Mouse (Mus musculus): ENCODE data around the gene Akr1a1.
A peak's percentile ranks its signal among the peaks of the same experiment; 100 is the strongest.

The Akr1a1 gene

GRCm38 (mm10) chr4:116657971-116658370, 6.5 kb upstream of the Akr1a1 start:
- no peak for DNase-seq

DNA sequence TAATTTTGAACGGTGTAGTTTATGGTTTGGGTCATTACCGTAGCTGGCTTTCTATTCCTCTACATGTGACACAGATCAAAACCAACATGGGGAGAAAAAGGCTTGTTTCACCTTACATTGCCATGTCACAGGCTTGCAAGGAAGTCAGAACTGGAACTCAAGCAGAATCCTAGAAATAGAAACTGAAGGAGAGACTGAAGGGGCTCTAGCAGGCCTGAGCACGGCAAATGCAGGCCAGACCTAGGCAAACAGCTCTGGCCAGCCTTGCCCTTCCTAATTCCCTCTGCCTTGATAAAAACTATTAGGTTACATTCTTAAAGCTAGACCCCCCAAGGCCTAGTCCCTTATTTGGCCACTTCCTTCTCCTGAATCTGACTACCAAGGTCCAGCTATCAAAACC, 4.2 kb upstream of the Akr1a1 start:
- no peak for DNase-seq

GRCm38 (mm10) chr4:116655100-116655499, 3.6 kb upstream of the Akr1a1 start:
- DNase-seq, result no peak

DNA sequence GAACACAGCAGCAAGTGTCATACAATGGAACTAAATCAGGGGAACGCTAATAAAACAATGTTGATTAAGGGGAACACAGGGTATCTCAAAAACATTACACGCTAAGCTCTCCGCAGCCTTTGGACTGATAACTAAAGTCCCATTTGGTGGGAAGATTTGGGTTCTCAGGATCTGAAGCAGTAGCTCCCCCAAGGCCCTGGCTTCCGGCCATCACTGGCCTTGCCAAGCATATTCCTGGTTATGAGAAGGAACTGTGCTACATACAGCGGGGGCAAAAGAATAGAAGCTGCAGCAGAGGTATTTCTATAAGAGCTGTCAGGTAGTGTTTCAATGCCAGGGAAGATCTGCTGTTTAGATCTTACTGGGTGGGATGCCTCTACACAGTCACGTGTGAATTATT, 1.7 kb upstream of the Akr1a1 start:
- DNase-seq, result no peak

DNA sequence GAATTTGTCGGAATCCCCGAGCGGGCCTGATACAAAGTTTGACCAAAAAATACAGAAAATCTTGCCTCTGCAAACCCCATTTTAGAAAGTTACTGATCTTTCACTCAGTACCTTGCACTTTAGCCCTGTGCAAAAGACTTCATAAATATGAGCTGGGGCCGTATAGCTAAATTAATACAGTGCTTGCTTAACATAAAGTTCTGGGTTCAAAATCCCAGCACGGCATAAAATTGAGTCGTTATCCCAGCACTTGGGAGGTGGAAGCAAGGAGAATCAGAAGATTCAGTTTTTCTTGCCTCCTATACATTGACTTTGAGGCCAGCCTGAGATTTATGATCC, 286 bp upstream of the Akr1a1 start:
- DNase-seq, result no peak

- DNase-seq, result no peak
These were observed 1.1 kb downstream of the Akr1a1 start for GRCm38 (mm10) chr4:116650365-116650764.

GRCm38 (mm10) chr4:116649411-116649810, 2.1 kb downstream of the Akr1a1 start:
- no peak for DNase-seq

GRCm38 (mm10) chr4:116645624-116646023, 5.9 kb downstream of the Akr1a1 start:
- no peak for DNase-seq

- DNase-seq, result peak; percentile 43
These were observed 7.2 kb downstream of the Akr1a1 start for GRCm38 (mm10) chr4:116644326-116644725.

- no peak for DNase-seq
These were observed 9.4 kb downstream of the Akr1a1 start for GRCm38 (mm10) chr4:116642071-116642470.

GRCm38 (mm10) chr4:116638821-116639220, 12.7 kb downstream of the Akr1a1 start:
- DNase-seq, result no peak

DNA sequence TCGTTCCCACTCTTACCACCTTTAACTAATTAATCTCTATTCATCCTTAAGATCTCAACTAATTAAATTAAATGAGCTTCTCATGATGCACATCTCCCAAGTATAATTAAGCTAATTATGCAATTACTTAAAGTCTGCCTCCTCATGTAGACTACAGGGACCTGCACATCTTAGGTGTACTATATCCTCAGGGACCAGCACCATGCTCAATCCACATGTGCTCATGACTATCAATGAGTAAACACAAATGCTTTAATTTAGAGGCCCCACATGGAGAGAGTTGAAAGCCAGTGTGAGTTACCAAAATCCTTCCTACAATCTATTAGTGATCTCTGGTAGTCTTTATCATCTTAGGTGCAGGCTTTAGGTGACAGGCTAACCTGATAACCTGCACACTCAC, 16.3 kb downstream of the Akr1a1 start:
- no peak for DNase-seq

DNA sequence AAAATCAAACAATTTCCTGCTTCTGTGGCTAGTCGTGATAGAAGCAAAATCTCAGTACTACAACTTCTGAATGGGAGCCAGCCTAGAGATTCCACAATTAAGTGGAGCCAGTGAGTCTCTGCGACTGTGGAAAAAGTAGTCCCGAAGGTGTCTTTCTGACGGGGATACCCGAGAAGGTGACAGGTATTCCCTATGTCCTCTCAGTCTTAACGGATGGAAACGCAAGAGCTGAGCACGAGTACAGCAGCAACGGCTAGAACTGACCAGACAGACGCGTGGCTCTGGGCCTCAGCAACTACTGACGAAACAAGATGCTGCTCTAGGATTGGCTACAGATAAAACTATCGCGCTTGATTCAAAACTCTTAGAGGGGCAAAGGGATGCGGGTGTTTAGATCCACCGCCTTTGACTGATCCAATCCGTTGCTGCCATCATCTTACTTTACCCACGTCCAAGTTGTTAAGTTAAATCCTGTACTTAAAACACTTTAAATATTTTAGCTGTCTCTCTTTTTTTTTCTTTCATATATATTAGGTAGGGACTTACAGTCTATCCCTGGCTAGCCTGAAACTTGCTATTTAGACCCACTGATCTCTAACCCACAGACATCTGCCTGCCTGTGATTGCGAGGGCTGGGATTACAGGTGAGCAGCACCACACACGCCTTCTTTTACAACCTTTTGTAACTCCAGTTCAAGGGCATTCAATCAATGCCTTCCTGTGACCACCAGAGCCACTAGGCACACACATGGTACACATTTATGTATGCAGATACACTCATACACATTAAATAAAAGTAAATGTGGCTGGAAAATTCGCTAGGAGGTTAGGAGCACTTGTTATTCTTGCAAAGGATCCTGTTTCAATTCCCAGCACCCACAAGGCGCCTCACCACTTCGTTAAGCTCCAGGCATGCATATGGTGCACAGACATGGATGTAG, 23.5 kb downstream of the Akr1a1 start, which contains the start of gene Nasp:
TSS of gene Nasp (minus strand) at position 220 of the 941 bp plus-strand sequence.
- DNase-seq, result peak; percentile 91

DNA sequence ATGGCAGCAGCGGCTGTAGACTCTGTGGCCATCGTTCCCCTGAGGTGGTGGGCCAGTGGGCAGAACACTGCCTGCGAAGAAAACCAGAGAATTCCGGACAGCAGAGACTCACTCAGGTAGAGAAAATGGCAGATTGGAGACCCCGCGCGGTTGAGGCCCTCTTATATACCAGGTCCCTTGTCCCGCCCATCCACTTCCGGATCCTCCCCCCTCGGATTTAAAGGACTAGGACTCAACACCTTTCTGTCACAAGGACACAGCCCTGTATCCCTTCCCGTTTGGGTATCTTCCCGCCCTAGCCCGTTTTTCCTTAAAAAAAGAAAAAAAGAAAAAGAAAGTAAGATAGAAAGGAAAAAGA, 24.1 kb downstream of the Akr1a1 start:
- DNase-seq, result peak; percentile 95

DNA sequence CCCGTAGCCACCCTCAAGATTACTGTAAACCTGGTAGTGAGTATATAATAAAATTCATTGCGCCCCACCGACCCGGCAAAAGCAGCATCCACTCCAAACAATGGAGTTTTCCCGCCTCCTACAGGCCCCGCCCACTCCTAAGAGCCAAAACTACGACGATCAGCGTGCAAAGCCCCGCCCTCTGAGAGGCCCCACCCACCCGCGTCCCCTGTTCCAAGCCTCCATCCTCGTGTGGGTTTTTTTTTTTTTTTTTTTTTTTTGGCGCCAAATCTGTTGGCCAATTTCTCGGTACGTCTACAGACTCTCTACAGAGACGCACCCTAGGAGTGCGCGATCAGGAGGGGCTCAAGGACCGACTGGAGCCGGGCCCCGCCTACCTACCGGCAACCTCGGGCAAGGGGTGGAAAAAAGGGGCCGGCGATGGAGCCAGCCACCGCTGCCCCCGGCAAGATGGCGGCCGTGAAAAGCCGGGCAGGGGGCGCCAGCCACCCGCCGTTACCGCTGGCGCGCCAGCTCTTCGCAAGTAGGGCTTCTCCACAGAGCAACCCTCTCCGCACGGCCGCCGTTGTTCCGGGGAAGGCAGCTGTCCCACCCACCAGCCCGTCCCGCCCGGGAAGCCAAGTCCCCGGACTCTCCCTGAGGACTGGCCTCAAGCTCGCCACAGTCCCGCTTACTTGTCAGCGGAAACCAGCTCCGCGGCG, 24.7 kb downstream of the Akr1a1 start:
- peak; percentile 90 for DNase-seq

DNA sequence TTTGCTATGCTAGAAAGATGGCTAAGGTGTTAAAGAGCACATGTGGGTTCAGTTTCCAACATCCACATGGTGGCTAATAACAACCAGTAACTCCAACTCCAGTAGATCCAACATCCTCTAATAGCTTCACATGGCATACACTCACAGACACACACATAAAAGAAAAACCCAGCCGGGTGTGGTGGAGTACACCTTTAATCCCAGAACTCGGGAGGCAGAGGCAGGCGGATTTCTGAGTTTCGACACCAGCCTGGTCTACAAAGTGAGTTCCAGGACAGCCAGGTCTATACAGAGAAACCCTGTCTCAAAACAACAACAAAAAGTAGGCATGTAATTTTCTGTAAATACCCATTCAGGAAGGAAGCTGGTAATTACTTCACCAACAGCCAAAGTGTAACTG, 26.6 kb downstream of the Akr1a1 start:
- no peak for DNase-seq

- no peak for DNase-seq
These were observed 36.2 kb downstream of the Akr1a1 start for GRCm38 (mm10) chr4:116615237-116615636.

GRCm38 (mm10) chr4:116612621-116613020, 38.9 kb downstream of the Akr1a1 start:
- DNase-seq, result no peak

DNA sequence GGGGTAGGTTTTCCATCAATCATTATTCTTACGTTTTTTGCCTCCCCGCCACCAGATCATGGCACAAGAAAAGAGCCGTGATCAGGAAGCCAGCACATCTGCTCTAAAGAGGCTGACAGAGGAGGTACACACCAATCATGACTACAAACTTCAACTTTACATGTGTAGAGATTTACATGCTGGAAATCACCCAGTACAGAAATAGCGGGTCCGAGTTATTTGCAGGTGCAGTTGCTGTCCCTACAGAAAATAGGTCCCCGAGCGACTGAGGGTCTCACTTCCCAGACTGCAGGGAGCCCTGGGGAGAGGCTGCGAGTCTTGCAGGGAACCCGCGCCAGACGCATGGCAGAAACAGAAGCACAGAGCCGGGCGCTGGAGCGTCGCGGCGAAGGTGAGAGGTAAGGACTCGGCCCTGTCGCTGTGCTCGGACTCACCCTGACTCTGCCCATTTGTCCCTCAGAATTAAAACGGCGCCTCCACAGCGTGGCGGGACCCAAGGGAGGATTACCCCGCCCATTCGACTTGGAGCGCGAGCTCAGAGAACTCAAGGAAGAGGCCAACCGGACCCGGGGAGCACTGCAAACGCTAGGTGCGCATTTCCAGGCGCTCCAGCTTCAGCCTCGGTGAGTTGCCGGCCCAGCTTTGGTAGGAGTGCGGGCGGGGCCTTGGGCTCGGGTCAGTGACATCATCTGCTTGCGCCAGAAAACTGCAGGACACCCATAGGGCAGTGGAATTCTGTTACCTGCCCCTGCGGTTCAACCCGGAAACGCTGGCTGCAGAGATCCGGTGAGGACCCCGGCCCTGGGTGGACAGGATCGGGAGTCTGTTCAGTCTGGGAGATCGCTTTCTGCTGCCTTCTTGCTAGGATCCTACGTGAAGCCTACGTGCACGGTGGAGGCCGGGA, 54.2 kb downstream of the Akr1a1 start:
- peak; percentile 93 for DNase-seq

- DNase-seq, result peak; percentile 3
These were observed 55.1 kb downstream of the Akr1a1 start, which contains the start of gene Ccdc17 for GRCm38 (mm10) chr4:116596379-116596778. Gene Ccdc17, plus strand, starts transcription at chr4:116596654.

- DNase-seq, result no peak
These were observed 55.7 kb downstream of the Akr1a1 start for GRCm38 (mm10) chr4:116595793-116596192.

Measured in lung, postnatal 10 days (tissue).